10 mouse cellular contexts compared by ENCODE assay signal in the genomic region with DNA sequence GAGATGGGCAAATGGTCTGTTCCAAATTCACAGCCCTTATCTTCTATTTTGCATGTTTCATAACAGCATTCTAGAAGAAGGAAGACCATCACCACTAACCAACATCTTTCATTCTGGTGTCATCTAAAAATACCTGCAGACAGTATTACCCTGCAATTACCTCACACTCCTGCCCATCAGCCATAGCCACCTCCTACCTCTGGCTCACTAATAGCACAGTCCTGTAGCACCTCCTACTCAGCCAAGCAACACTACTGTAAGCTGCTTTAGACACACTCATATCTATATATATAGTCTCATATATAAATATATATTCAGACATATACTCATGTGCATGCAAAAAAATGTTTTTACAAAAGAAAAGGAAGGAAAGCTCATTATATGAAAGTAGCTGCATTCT.
"Had no signal": no experiment of that assay in that cellular context is flagged by ENCODE, and none has a peak within 500 bp of the region (broad histone marks: within the 10 kb centered on the region; RNA-seq: fewer than 3 reads in every experiment).

No protein-coding gene starts in this region.

- DNase-seq: kidney, adult 2 months; kidney, postnatal 25 days; layer of hippocampus, adult 9-11 months; liver; lung, adult 18-20 months; lung, postnatal 10 days; lung, postnatal 36 days; spleen, adult 18-20 months; thymus, adult 18-20 months; thymus, postnatal 36 days had no signal
